Mouse (Mus musculus) WW6 (cell line): ENCODE measurements around the gene Gpc3.
"Not testable (repeated sequence)": the region's sequence is repeated elsewhere in the genome, so short reads cannot be mapped to it uniquely, and the experiment has no call there.

Source experiments
- DNase-seq: peaks from one replicate; pipeline ENCODE4 v3.0.0-alpha.2; 2013; ENCODE audit warnings: low read depth, low spot score

Gene Gpc3

DNA sequence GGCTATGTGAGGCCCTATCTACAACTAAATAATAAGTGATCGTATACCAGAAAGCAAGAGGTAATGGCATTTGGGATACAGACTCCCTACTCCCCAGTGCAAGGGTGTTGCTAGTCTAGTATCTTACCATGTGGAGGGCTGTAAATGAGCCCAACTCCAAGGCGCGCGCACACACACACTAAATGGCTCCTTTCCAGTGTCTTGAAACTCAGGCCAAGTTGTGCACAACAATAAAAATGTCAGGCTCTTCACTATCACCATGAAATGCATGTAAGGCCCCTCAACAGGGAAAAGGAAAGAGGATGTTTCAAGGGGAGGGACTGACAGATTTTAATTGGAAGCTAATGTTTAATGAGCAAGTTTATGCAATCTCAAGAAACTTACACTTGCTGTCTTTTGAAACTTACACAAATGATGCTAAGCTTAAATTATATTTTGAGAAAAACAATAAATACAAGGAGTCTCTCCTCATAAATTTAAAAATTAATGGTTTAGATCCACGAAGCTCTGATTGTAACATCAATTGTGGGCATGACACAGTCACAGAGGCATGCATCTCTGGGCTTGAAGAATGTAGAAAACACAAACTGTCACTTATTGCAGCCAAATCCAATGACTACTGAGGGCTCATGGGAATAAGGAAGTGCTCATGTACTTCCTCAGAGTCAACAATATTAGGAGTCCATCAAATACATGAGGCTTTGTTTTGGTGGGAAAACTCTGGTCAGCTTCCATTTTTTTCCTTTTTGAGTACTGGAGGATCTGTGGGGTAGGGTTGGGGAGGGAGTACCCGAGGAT is 332.4 kb downstream of the Gpc3 start:
- no peak for DNase-seq

DNA sequence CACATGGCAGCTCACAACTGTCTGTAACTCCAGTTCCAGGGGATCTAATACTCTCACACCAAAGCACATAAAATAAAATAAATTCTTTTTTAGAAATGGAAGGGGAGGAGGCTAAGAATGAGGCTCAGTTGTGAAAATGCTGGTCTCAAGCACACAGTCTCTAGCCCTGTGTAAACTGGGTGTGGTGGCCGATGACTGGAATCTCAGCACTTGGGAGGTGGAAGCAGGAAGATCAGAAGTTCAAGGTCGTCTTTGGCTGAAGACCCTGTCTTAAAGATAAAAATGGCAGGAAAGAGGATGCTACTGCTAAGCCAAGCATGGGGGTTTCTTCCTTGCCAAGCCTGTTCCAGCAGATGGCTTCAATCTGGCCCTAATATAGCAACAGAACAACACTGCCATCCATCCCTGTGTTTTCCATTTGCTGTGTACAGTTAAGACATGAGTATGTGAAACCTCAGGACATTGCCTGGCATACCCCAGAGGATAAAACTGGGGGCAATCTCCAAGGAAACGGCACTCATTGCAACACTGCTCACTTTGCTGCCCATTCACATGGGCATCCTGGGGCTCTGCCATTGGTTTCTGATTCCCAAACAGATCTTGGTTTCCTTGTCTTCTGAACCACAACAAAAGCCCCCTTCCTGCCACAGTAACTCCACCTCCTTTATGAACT is 334.9 kb downstream of the Gpc3 start:
- DNase-seq = no peak

DNA sequence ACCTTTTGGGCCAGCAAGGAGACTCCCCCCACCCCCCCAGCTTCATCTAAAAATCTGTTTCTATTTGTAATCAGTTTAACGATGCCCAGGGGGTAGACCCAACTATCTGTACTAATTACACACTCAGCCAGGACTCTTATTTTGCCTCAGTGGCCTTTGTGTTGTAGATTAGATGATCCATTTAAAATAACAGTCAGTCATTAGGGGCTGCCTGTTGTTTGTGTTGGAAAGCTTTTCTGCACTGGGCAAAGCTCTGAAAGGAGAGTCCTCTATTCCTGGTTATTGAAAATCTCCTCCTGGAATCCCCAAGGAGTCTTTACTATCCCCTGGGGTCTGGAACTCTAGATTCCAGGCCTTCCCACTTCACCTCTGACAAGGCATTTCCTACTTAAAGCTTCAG is 336.2 kb downstream of the Gpc3 start:
- no peak for DNase-seq

DNA sequence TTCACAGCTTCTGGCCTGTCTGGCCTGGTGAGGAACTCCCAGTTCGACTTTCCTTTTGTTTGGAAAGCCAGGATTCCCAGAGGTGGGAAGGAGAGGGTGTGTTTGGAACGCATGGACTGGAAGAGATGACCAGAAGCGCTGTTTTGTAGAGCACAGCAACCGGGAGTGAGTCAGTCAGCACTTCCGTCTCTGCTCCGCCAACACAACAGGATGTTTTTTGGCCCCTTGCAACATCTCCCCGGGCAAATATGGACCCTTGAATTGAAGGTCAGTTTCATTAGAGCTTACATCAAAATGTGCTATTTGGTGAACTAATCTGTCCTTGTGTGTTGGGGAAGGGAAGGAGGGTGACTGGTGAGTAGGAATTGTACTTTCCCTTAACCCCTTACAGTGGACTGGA is 340.7 kb downstream of the Gpc3 start:
- DNase-seq = no peak

DNA sequence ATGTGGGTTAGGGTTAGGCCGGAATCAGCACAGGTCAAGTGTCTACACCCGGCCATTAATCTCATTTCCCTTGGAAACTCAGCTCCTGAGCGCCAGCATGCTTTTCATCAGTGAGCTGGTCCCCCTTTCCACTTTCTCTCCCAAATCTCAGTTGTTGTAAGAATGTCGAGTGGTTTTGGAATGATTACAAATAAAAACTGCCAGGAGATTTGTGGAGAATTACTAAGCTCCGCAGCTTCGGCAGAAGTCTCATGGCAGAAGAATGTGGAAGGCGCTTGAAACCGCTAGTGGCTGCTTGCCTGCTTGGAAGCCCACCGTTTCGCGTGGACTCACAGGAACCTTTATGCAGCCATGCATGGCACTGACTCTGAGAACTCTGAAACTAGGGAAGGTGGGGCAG is 351.8 kb downstream of the Gpc3 start:
- no peak for DNase-seq

DNA sequence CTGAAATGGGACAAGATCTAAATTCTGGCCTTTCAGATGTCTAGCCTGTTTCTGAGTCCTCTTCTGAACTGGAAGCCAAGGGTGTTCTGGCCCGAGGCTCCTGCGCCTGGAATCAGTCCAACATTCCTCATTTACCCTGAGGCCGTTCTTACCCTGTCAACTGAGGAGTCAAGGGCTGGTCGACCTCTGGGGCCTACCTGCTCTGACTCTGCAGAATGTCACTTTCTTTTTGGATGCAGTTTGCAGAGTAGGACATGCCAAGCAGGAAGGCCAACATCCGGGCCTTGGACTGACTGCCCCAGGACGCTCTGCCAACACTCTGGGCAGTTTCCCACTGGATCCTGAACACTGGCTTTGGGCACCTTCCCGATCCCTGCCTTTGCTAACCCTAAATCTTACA is 352.2 kb downstream of the Gpc3 start:
- DNase-seq = no peak

DNA sequence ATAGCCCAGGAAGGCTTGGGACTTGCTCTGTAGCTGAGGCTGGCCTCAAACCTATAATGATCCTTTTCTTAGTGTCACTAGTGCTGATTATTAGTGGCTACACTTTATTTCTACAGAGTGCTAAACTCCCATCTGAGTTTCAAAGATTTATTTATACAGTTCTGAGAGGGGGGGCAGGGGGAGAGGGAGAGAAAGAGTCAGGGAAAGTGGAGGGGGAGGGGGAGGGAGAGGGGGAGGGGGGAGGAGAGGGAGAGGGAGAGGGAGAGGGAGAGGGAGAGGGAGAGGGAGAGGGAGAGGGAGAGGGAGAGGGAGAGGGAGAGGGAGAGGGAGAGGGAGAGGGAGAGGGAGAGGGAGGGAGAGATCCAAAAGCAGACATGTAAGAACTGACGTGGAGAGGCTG is 354.0 kb downstream of the Gpc3 start:
- DNase-seq = not testable (repeated sequence)

DNA sequence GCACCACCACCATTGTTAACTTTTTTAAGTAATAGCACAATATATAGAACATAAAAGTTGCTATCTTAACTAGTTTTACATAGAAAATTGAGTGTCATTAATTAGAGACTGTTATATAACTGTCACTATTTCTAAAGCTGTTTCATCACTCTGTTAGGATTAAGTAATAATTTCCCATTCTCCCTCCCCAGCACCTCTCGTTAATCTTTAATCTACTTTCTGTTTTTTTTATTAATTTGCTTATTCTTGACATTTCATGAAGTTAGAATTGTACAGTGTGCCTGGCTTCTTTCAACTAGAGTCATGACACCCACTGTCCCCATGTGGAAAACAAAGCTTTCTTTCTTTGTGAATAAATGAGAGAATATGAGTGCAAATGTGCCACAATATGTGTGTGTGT is 359.2 kb downstream of the Gpc3 start:
- DNase-seq = no peak

DNA sequence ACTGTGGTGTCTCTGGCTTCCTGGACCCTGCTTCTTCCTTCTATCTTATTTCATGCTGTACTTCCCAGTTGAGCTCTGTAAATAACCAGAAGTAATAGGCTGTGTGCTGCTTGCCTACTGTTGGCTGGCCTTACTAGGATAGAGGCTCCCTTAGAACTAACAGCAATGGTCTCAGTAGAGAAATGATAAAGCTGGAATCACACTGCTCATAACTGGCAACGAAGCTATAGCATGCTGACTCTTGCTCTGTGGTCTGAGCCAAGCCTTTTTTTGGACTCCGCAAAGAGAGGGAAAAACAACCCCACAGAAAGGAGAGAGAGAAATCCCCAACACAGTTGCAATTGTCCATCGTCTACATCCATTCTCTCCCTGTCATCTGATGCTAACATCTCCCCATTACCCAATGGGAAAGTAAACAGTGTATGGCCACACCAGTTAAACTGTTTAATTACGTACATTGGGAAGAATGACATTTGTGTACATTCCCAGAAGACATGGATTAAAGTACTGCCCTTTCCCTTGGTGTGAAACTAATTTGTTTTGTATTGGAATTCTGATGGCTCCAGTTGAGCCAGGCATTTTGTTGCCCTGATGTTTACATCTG is 368.0 kb downstream of the Gpc3 start:
- no peak for DNase-seq

DNA sequence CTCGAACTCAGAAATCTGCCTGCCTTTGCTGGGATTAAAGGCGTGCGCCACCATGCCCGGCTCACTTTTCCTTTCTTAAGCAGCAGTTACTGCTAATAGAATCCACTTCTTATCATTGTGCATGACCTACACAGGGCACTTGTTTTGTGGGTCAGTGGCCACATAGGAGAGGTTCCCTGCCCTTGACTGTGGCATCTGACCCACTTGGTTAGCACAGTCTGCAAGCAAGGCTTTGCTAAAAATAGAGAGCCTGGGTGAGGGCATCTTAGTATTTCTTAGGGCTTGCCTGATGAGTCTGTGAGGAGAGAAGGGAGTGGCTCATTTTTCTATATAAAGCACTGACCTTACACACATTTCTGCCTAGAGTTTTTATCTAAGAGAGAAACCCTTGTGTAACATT is 376.3 kb downstream of the Gpc3 start:
- DNase-seq = no peak

DNA sequence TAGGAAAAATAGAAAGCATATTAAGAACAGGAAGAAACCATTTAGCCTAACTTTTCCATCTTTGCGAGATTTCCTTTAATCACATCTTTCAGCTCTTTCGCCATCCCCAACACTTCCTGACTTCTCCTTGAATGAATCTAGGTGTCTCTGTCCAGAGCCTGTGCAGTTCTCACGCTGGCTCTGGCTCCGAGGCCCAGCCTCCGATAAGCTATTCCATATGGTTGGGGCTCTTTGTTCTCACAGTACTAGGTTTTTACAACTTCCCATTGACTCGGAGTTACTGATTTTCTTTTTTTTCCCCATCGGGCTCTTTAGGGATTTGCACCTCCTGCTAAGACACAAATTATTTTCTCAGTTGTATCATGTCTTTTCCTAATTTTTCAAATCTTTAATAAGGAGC is 381.8 kb downstream of the Gpc3 start:
- DNase-seq = no peak

DNA sequence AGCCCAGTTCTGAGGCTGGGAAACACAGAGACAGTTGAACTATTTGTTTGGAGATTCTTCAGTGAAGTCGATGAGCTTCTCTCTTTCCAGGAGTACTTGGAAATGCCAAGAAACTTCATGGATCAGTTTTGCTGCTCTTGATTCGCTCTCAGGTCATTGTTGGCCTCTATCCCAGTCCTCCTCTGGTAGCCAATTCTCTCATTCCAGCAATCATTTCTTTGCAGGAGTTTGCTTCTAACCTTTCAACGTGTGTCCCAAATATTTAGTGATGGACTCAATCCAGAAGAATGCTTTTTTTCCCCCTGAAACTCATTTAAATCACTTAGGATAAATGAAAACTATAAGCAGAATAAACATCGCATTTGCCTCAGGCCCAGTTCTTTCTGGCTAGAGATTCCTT is 383.0 kb downstream of the Gpc3 start:
- DNase-seq = no peak
